9 mouse cellular contexts compared by ENCODE assay signal in genomic region chr4:137276443-137277165, GRCm38 (mm10). TPM values are rescaled to one million over a fixed set of nuclear protein-coding genes. Genes with fewer than 3 reads are reported as not detected.
DNase-seq lines count a peak whose midpoint lies in the region; ATAC-seq and TF ChIP-seq lines count a peak whose summit lies in the region.
"Had no signal": no experiment of that assay in that cellular context is flagged by ENCODE, and none has a peak within 500 bp of the region (broad histone marks: within the 10 kb centered on the region; RNA-seq: fewer than 3 reads in every experiment).

No protein-coding gene starts in this region.

- no peak overlapping the region for H3K27ac ChIP-seq in ES-E14 (ENCODE audit: insufficient read depth, low read depth, low read length, poor library complexity, severe bottlenecking)
- no peak overlapping the region for H3K27ac ChIP-seq in heart, embryonic 16.5 days (ENCODE audit: low read length)
- H3K27ac ChIP-seq in midbrain, embryonic 10.5 days (replicated peaks), result peak overlapping the region; percentile 73

- peak overlapping the region; percentile 62 for H3K9ac ChIP-seq in ES-E14 (ENCODE audit: insufficient read depth, low read depth, low read length, poor library complexity, severe bottlenecking)
- peak overlapping the region; percentile 62 for H3K9ac ChIP-seq in heart, embryonic 16.5 days (ENCODE audit: low read length)

- peak; percentile 23 for ATAC-seq in heart, embryonic 16.5 days (replicated peaks; ENCODE audit: extremely low read depth, insufficient read depth, low FRiP score)

- H3K9me3 ChIP-seq in ES-E14 (ENCODE audit: control insufficient read depth, insufficient read depth, low read depth, low read length), result no peaks in the 10 kb centered on the region
- no peaks in the 10 kb centered on the region for H3K9me3 ChIP-seq in heart, embryonic 16.5 days (replicated peaks; ENCODE audit: control insufficient read depth, low read length)
- no peaks in the 10 kb centered on the region for H3K9me3 ChIP-seq in midbrain, embryonic 10.5 days (replicated peaks)

- 3% methylated on average over 38 of the region's 46 CpGs for WGBS in heart, embryonic 16.5 days
- WGBS in midbrain, embryonic 10.5 days, result 2% methylated on average over 46 of the region's 46 CpGs

- peaks cover 0 to 5% of the 10 kb centered on the region in 2 experiments; a peak in 2 of 4 replicates for H3K4me1 ChIP-seq in ES-E14 (ENCODE audit: control insufficient read depth in 2 of 2, insufficient read depth in 2 of 2, low read length in 2 of 2, poor library complexity in 1 of 2)
- peaks cover 14% of the 10 kb centered on the region for H3K4me1 ChIP-seq in heart, embryonic 16.5 days (ENCODE audit: control insufficient read depth, insufficient read depth, low read length)
- peaks cover 53% of the 10 kb centered on the region for H3K4me1 ChIP-seq in midbrain, embryonic 10.5 days

- H3K4me3 ChIP-seq in ES-E14 (ENCODE audit: insufficient read depth in 1 of 2, low read depth in 1 of 2, low read length in 2 of 2, poor library complexity in 1 of 2, severe bottlenecking in 1 of 2), result peak overlapping the region; percentile 72; a peak in 3 of 4 replicates
- H3K4me3 ChIP-seq in heart, embryonic 16.5 days (ENCODE audit: low read length), result peak overlapping the region; percentile 61
- peak overlapping the region; percentile 69 for H3K4me3 ChIP-seq in midbrain, embryonic 10.5 days

- no peaks in the 10 kb centered on the region for H3K36me3 ChIP-seq in ES-E14 (ENCODE audit: control insufficient read depth, insufficient read depth, low read length, poor library complexity, severe bottlenecking)
- H3K36me3 ChIP-seq in heart, embryonic 16.5 days (ENCODE audit: control insufficient read depth, insufficient read depth), result no peaks in the 10 kb centered on the region
- no peaks in the 10 kb centered on the region for H3K36me3 ChIP-seq in midbrain, embryonic 10.5 days

- peak; percentile 93 for DNase-seq in heart, adult 11 months
- no peak for DNase-seq in heart, adult 8-10 months (ENCODE audit: low spot score)
- no peak for DNase-seq in ES-E14 (ENCODE audit: low read depth, low spot score)
- peak; percentile 71 for DNase-seq in midbrain, embryonic 10.5 days (ENCODE audit: low spot score)
- no peak for DNase-seq in spleen, postnatal 4 days (ENCODE audit: low spot score in 2 of 2)
- DNase-seq in adrenal gland, postnatal 36 days, result no peak
- no peak for DNase-seq in thymus, adult 18-20 months

- peaks cover 70% of the 10 kb centered on the region for H3K27me3 ChIP-seq in heart, embryonic 16.5 days (ENCODE audit: control insufficient read depth, insufficient read depth, low read length)
- peaks cover 88% of the 10 kb centered on the region for H3K27me3 ChIP-seq in midbrain, embryonic 10.5 days (ENCODE audit: low read depth, poor library complexity, severe bottlenecking)

- in situ Hi-C loops in ES-E14 (cut with MboI; ENCODE audit: low sequenced_read_pairs in 2 of 2, unreplicated experiment in 2 of 2), result loop anchor here in 1 of 2 experiments (25.0 kb wide), 1 partner anchor 189 kb away; no protein-coding TSS in a partner anchor

- peak overlapping the region; percentile 82 for H3K4me2 ChIP-seq in heart, embryonic 16.5 days (ENCODE audit: low read depth, low read length)

TF ChIP-seq in ES-E14, 5 proteins besides CTCF, POLR2A, EP300 and RAD21:
- TF ChIP-seq ZC3H11A (IDR thresholded peaks at IDR 0.05; ENCODE audit: borderline replicate concordance, low read depth, low read length) (no peak), ZNF384 (IDR thresholded peaks at IDR 0.05; ENCODE audit: low read depth, low read length) (no peak), HCFC1 (IDR thresholded peaks at IDR 0.05; ENCODE audit: borderline replicate concordance, insufficient read depth, low read length) (no peak), CHD2 (IDR thresholded peaks at IDR 0.05; ENCODE audit: low read depth, low read length) (no peak), MAFK (IDR thresholded peaks at IDR 0.05; ENCODE audit: insufficient read depth, low read depth, low read length) (no peak)

RNA-seq across cellular contexts. Expression of gene Wnt4, which starts 0.7 kb away (rescaled TPM):
- under 1 TPM; 0.09 to 0.25 (median 0.15) TPM for total RNA-seq in heart, adult 8-10 months (2022)
- 3.8 and 4.0 TPM in 2 replicates for total RNA-seq in ES-E14 (2012; rRNA removed)
- polyA plus RNA-seq in heart, embryonic 16.5 days (2015; fragmentation: Nextera tagmentation; extraction: Ambion mirVana), result 0.65 and 0.71 TPM in 2 replicates
- polyA plus RNA-seq in midbrain, embryonic 10.5 days (2016; fragmentation: Nextera tagmentation; extraction: Ambion mirVana), result 0.79 and 0.99 TPM in 2 replicates
- 10 to 100 TPM; 85.4 to 96.6 TPM for total RNA-seq in adrenal gland, postnatal 36 days (2021)
- total RNA-seq: neutrophil, adult 5-6 weeks had no signal

Comparison
In these comparisons a context has a peak if more than half of its experiments do, and no peak if none do; other contexts are left out.
1. DNase-seq: peak in heart, adult 11 months (single experiment) and midbrain, embryonic 10.5 days (single experiment); none in heart, adult 8-10 months (single experiment), ES-E14 (single experiment), spleen, postnatal 4 days (0 of 2), adrenal gland, postnatal 36 days (0 of 2) and thymus, adult 18-20 months (0 of 2).
2. RNA of gene Wnt4, which starts 0.7 kb away (total RNA-seq): 85.4 to 96.6 TPM in adrenal gland, postnatal 36 days; 3.8 to 4.0 TPM in ES-E14 and 0.09 to 0.25 TPM in heart, adult 8-10 months; every median in the first group is over 10 times any median in the second.
3. Peak in every context shown above with its lines, with median percentiles within 50 percentile points of each other: H3K4me3 ChIP-seq.